Mouse (Mus musculus): ENCODE data around the gene Vwa2.

Vwa2 gene

DNA sequence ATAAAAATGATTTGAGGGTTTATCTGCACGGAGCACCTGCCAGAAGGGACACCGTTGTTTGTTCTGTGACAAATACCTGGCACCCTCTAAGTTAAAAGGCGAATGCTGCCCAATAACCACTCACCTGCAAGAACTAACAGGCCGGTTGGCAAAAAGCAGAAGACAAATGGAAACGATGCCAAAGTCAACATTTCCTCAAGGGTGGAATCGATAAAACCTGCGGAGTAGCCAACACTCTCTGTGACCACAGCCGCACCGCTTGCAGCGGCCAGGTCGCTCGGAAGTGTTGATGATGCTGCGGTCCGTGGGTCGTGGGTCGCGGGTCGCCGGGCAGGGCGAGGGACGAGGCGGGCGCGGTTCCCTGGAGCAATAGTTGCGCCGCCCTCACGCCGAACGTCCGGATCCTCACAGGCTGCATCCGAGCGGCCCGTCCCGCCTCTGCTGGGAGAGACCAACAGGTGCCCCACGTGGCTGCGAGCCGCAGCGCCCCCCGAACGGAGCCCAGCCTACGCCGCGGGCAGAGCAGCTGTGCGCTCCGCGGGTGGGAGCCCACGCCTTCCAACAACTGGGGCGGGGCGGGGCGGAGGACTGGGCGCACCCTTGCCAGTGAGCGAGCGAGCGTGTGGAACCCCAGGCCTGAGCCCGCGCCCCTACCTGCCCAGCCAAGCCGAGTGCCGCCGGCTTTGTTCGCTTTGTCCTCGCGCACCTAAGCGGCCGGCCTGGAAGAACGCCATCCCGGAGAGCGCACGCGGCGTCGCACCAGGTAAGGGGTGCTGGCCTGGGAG lies at the start of gene Vwa2:
Gene Vwa2 (plus strand): TSS at position 434 of the 785 bp plus-strand sequence.
- peak; percentile 30 for DNase-seq

DNA sequence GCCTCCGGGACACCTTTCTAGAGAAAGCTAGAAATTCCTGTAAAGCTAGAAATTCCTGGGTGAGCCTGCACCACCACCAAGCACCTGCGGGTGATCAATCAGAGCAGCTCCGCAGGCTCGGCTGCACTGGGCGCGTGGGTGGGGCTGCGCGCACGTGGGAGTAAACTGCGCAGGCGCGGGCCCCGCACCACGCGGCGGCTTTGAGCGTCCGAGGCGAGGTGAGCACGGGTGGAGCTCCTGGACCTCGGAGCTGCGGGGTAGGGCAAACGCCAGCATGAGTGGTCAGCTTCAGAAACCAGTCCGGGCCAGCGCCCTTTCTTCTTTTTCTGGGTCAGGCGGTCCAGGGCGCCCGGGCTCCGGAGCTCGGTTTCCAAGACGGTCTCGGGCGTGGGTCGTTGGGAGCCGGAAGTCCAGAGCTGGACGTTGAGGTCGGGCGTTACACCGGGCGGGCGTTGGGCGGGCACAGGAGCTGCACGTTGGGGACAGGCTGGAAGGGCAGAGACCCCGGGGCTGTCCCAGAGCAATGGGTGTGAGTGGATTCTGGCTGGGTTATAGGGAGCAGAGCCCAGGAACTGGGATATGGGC lies 47.9 kb upstream of the Vwa2 start, which contains the start of gene Tdrd1:
Gene Tdrd1 (plus strand): TSS at position 163 of the 585 bp plus-strand sequence.
- DNase-seq, result no peak

DNA sequence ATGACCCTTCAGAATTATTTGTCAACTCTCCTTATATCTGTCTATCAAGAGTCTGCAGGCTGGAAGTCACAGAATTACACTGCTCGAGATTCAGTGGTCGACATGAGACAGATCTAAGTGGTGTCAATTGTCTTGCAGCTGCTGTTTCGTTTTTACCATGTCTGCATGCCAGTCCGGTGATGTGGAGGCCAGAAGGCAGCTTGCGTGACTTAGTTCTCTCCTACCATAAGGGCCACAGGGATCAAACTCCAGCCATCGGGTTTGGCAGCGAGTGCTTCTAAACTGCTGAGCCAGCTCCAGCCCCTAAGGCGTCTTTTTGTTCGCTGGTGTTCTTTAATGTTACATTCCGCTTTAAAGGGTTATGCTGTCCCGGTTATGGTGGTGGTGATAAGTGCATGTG lies 45.7 kb upstream of the Vwa2 start:
- no peak for DNase-seq

DNA sequence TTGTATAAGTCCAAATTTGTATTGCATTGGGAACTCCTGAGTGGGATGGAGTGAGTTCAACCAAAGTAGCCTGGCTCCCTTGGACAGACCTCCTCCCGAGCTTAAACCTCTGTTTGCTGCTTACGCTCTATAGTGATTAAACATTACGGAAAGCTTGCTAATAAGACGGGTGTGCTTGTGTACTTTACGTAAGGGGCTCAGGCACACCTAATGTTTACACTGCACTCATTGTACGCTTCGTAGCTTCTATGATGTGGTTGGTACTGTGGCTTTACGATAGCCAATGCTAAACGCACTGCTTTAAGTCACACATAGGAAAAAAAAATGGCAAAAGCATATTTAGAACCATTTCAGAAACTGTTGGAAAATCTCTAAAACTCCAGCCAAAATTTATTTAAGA lies 44.8 kb upstream of the Vwa2 start:
- DNase-seq, result no peak

DNA sequence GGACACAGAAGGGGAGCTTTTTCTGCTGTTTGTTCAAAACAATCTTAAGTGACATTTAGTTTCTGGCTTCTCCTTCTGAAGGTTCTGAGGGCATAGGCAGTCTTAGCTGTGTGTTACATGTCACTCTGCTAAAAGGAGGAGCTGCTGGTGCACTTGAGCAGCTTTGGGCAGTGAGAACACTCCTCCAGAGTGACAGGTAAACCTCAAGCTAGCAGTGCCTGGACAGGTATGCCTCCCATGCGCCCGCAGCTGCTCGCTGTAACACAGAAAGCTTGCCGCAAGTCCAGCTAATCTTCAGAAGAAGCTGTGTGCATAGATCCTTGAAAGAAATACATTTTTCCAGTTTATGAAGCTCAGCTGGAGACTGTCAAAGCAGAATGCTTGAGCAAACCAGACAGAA lies 43.9 kb upstream of the Vwa2 start:
- DNase-seq, result no peak

DNA sequence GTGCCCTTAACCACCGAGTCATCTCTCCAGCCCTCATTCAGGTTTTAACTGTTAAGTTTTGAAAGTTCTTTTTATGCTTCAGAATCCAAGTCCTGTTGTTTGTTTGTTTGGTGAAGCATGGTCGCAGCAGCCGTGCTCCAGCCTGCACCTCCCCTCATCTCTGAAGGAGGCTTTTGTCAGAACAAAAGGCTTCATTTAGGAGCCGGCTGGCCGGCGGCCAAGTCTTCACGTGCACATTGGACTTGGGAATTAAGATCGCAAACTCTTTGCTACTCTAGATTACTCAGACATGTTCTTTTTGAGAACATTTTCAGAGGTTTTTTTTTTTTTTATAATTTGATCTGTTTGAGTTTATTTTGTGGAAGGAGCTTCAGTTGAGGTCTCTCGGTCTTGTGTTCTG lies 38.7 kb upstream of the Vwa2 start:
- DNase-seq, result no peak

DNA sequence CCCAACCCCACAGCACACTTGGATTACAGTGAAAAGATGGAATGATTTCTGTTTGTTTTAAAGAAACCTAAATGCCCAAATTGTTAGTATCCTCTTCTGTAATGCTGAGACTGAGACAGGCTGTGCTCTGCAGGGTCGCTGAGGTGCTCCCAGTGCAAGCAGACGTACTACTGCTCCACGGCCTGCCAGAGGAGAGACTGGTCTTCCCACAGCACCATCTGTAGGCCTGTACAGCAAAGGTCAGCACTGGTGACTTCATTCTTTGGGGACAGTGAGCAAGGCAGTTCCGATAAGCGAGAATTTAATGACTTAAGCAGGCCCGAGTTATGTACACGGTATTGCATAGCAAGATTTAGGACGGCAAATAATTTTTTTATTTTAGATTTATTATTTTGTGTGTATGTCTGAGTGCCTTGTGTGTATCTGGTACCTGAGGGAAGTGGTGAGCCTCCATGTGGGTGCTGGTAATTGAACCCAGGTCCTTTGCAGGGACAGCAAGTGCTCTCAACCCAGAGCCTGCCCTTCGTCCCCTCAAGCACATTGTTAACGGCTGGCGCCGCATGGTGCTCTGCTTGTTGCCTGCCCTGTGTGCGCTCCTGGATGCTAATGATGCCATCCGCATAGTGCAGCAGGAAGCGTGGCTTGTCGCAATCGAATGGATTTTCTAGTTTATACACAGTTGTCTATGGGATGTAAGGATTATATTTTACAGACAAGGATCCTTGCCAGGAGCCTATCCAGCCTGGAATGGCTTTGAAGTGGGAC lies 34.9 kb upstream of the Vwa2 start:
- no peak for DNase-seq

DNA sequence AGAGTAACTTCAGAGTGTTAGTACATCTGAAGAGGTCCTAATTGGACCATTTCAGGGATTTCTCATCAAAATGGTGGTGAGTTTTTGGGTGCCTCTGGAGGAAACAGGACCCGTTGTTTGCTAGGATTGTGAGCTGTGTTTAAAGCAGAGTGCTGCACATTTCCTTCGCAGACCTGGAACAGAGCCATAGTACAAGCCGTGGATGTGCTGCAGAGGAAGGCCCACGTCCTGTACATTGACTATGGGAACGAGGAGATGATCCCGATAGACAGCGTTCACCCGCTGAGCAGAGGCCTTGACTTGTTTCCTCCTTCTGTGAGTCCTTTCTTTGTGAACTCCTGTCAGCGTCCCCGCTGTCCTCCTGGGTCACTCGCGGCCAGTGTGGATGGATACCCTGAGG lies 31.1 kb upstream of the Vwa2 start:
- DNase-seq, result no peak

DNA sequence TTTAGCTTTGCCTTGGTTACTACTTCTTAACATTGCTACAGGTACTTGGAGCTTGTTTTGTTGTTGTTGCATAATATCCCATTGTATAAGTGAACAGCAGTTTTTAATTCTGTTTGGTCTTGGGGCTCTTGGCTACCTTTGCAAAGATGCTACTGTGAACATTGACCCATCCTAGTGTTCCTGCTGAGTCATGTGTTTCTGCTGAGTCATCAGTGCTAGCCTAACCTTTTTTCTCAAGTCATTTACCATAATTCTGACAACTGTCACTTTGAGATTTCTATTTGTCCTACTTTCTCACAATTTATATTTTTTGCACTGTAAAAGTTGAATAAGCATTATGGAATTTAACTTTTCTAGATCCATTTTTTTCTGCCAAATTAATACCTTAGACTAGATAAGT lies 21.5 kb upstream of the Vwa2 start:
- DNase-seq, result no peak

DNA sequence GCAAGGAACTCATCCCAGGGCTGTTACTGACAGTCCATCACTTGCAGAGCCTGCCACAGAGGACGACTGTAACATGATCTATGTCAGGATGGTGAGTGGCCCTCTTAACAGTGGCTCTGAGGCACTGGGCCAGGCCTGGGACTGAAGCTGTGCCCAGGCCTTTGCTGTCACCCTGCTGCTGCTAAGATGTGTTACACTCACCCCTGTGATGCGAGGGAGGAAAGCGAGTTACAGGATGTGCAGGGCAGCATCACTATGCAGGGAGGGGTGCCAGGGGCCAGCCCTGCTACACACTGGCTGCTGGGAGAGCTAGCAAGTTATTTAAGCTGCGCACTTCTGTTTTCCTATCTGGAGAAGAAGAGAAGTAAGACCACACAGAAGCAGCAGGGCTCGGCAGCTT lies 17.6 kb upstream of the Vwa2 start:
- DNase-seq, result no peak

DNA sequence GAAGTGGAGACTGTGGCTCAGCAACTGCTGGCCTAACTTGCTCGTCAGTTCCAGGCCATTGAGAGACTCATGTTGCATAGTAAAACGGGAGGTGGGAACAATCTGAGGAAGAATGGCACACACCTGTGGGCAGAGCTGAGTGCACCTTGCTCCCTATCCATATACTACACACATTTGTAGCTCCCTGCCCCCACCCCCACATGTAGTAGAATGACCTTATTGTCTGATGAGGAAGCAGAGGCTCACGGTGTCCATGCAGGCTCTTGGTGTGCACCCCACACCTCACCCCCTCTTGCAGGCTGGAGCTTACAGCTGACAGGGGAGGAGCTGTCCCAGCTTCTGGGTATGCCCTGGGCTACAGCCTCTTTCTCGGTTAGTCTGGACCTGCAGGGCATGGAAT lies 6.3 kb upstream of the Vwa2 start:
- no peak for DNase-seq

DNA sequence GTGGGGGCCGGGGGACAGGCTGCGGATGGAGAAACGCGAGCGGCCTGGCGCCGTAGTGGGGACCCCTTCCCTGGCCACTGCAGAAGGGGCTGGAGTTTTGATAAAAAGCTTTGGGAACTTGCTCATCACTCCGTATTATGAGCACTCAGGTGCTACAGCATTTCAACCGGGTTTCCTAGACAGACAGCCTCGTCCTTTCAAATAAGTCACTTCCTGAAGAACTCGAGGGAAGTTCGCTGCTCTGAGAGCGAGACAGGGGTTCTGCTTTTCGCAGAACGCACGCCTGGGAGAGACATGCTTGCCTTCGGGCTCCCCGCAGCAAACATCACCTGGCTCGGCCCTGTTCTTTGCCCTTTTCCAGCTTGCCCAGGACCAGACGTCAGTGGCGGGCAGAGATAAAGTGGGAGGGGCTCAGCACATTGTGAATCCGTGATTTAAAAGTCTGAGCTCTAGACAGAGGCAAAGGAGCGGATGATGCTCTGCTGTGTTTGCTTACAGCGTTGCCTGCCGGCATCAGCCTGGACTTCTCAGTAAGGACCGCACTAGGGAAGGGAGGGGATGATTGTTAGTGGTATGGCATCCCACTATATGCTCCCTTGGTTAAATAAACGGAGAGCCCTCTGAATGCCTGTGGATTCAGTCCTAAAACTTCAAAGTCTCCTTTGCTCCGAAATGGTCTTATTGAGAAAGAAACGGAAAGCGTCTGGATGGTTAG lies 709 bp downstream of the Vwa2 start:
- DNase-seq, result no peak

DNA sequence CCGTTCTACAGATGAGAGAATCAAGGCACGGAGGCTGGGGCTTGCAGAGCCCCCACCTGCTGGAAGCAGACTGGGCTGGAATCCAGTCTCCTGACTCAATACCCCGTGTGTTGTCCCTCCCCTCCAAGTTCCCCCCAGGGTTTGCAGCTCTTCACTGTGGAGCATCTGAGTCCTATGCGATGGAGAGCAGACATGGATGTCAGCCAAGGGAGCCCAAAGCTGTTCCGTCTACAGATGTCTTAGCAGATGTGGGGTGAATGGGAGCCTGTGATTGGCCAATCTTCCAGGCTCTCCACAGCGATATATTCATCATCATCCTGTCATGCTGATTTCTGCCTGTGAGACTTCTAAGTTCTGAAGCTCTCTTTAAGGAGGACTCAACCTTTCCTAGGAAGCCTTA lies 3.3 kb downstream of the Vwa2 start:
- DNase-seq, result no peak

DNA sequence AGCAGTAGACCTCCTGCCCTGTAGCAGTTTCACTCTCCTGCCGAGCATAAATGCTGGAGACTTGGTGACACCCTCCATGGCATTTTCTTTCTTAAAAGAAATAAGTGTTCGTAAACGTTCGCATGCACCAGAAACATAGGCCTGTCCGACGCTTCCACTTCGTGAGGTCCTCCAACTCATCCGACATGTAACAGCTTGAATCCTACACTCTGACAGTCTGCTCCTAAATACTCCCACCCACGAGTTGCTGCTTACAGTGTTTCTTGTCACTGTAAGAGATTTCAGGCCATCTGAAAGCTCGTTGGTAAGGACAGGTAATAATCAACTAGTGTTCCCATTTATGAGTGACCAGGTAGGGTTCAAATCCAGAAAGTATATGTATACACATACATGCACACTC lies 13.8 kb downstream of the Vwa2 start:
- peak; percentile 9 for DNase-seq

DNA sequence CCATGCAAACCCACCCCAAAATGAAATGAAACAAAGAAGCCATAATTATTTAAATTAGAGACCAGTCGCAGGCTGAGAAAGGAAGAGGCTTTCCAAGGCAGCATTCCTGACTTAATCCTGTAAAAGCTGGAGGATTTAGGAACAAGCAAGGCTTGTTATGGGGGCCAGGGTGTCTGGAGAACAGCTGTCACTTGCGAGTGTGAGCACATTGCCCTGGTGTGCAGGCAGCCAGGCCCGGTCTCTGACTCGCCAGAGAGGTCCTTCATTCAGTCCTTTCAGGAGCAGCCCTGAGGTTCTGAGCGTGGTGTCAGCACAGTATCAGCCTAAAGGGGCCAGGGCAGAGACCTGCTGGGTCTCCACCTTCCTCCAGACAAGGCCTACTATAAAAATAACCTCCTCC lies 14.6 kb downstream of the Vwa2 start:
- no peak for DNase-seq

DNA sequence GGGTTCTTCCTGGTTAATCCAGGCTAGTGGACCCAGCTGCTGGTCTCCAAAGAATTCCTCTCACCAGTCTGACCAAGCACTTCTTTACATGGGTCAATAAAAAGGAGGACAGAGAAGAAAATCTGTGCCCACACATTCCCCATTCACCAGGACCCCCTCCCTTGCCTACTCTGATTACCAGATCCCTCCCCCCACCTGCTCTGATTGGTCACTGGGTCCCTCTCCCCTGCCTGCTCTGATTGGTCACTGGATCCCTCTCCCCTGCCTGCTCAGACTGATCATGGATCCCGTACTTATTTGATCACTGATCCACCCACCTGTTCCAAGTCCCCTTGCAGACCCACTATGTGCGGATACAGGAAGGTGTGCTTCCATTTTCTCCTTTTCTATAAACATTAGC lies 17.4 kb downstream of the Vwa2 start:
- no peak for DNase-seq

DNA sequence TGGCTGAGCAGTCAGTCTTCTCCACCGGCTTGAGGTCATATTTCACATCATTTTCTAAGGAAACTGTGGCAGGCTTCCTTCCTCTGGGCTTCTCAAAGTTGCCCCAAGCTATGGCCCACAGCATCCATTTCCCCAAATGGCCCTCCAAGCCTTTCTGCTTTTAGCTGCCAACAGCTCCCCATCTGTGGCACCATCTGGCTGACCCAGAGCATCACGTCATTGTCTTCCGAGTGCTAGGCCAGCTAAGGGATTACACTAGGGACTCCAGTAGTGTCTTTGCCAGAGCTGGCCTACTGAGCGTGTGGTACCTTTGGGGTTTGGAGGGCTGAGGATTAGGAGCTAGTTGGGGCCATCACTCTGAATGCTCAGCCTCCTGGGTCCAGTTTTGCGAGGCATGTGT lies 18.5 kb downstream of the Vwa2 start:
- DNase-seq, result no peak

DNA sequence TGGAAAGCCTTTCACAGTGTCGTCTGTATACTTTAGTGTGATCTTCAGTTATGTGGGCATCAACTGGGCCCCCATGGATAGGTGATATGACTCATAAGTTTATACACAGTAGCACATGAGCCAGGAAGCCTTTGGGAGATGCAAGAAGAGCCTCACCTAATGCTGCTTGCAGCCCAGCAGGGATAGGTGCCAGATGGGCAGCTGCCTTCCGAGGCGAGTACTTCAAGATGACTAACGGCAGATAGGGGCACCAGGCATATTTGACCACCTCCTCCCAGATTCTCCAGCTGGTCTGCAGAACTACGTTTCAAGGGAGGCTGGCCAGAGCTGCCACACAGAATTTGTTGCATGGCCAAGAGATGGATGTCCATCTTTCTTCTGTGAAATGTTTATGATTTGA lies 19.3 kb downstream of the Vwa2 start:
- no peak for DNase-seq

DNA sequence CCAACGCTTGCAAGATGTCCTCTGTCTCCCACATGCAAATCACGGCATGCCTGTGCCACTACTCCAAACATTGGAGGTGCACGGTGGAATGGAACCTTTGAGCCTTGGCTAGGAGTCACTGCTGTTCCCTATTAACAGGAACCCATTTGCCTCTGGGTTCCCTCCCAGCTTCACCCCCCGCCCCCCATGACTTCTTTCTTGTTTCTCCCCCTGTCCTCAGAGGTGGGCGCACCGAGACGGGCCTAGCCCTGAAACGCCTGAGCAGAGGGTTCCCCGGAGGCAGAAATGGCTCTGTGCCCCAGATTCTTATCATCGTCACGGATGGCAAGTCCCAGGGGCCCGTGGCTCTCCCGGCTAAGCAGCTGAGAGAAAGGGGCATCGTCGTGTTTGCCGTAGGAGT lies 23.6 kb downstream of the Vwa2 start:
- no peak for DNase-seq

DNA sequence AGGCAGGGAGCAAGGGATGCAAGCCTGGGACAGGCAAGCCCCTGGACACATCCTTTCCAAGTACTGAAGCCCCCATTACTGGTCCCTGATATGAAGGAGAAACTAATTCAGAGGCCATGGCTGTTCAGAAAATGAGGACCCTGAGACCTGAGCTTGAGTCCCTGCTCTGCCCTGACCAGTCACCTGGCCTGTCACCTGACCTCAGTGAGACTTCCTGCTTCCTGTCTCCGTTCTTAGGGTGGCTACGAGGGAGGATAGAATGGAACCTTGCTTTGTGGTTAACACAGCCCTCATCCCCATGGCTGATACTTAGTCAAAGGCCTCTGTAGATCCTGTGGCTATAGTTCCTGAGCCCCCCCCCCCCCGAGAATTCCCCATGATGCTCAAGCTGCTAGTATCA lies 30.0 kb downstream of the Vwa2 start:
- DNase-seq, result no peak

DNA sequence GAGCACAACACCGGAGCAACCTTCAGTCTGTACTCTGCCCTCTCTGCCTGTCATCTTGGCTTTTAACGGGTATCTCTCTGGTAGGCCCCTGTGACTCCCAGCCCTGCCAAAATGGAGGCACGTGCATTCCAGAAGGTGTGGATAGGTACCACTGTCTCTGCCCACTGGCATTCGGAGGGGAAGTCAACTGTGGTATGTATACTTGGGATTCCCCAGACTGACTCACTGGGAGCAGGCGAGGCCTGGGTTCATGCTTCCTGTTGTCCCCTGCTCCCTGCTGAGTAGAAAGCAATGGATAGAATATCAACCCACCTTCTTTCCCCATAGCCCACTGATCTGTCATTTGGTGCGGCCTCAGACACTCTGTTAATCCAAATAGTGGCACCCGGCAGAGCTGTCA lies 31.3 kb downstream of the Vwa2 start:
- no peak for DNase-seq

DNA sequence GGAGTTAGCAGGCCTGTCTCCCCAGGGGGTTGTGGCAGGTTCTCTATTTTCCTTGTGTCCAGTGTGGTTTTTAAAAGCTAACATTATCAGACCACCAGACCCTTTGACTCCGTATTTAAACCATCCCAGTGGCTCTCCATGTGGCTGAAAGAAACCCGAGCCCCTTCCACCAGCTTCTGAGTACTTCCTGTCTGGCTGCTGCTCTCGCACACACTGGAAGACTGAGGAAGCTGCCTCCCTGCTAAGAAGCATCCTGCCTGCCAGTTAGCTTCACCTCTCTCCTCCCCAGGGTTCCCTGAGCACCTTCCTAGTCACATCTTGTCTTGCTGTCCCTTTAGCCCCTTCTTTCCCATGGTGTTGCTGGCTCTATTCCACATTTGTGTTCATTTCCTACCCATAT lies 33.8 kb downstream of the Vwa2 start:
- no peak for DNase-seq

DNA sequence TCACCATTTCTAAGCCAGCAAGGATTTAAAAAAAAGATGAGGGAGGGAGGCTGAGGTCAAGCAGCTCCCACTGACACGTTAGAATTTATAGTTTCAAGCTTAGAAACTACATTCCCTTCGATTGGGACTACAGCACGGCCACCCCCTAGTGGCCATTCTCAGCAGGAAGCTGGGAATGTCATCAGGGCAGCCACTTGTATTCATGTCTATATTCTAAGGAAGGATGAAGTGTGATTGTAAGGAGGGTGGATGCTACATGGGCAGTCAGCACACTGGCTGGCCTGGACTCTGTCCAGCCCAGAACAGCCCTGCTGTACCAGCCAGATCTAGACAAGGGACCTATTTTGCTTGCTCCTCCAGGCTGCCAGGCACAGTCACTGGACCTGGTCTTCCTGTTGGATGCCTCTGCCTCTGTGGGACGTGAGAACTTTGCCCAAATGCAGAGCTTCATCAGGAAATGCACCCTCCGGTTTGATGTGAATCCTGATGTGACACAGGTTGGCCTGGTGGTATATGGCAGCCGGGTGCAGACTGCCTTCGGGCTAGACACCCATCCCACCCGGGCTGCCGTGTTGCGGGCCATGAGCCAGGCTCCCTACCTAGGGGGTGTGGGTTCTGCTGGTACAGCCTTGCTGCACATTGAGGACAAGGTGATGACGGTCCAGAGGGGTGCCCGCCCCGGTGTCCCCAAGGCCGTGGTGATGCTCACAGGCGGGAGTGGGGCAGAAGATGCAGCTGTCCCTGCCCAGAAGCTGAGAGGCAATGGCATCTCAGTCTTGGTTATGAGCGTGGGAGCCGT lies 34.6 kb downstream of the Vwa2 start:
- peak; percentile 34 for DNase-seq

All from right cerebral cortex, adult 18-20 months (tissue).